Mouse (Mus musculus): ENCODE measurements around the gene Dnajc7. TPM values are rescaled to one million over a fixed set of nuclear protein-coding genes. Genes with fewer than 3 reads are reported as not detected.
"Not testable (repeated sequence)": the region's sequence is repeated elsewhere in the genome, so short reads cannot be mapped to it uniquely, and the experiment has no call there.

Gene Dnajc7
- polyA plus RNA-seq, 1 experiment, result 113 TPM

- Histone ChIP-seq H3ac (ENCODE audit: control insufficient read depth, insufficient read length) (peak overlapping the region; percentile 40), H3K4me2 (ENCODE audit: low read depth) (peak overlapping the region; percentile 88), H3K27me3 (ENCODE audit: control insufficient read depth, insufficient read depth, insufficient read length) (no peaks in the 10 kb centered on the region), H3K4me3 (peak overlapping the region; percentile 98), H3K79me2 (ENCODE audit: control insufficient read depth, insufficient read depth) (peaks cover 48% of the 10 kb centered on the region), H3K36me3 (ENCODE audit: control insufficient read depth, insufficient read depth) (peaks cover 5% of the 10 kb centered on the region)
- peak; percentile 83 for TF ChIP-seq POLR2AphosphoS2 (IDR thresholded peaks at IDR 0.05; ENCODE audit: insufficient read length, low read depth)
- TF ChIP-seq POLR2A (IDR thresholded peaks at IDR 0.05; ENCODE audit: insufficient read length, low read depth), result peak; percentile 81
- TF ChIP-seq E2F4 (IDR thresholded peaks at IDR 0.05; ENCODE audit: insufficient read depth), result no peak
- peak in 1 of 3 experiments; percentile 18 for TF ChIP-seq MYOG (IDR thresholded peaks at IDR 0.05; ENCODE audit: control insufficient read depth in 1 of 3, insufficient read depth in 1 of 3, insufficient read length in 2 of 3, low read depth in 2 of 3)
These were observed 438 bp downstream of the Dnajc7 start for GRCm38 (mm10) chr11:100619485-100619975.

GRCm38 (mm10) chr11:100618761-100619484 lies 1.0 kb downstream of the Dnajc7 start, which contains the start of gene Nkiras2:
Gene Nkiras2, plus strand, starts transcription at chr11:100619244.
- Histone ChIP-seq H3K27me3 (ENCODE audit: control insufficient read depth, insufficient read depth, insufficient read length) (no peaks in the 10 kb centered on the region), H3K4me3 (peak within 1 kb of the TSS; percentile 98), H3ac (ENCODE audit: control insufficient read depth, insufficient read length) (peak within 1 kb of the TSS; percentile 40), H3K4me2 (ENCODE audit: low read depth) (peak within 1 kb of the TSS; percentile 96), H3K79me2 (ENCODE audit: control insufficient read depth, insufficient read depth) (peaks cover 51% of the 10 kb centered on the region), H3K36me3 (ENCODE audit: control insufficient read depth, insufficient read depth) (peaks cover 5% of the 10 kb centered on the region)
- peak; percentile 64 for TF ChIP-seq POLR2AphosphoS2 (IDR thresholded peaks at IDR 0.05; ENCODE audit: insufficient read length, low read depth)
- TF ChIP-seq TCF12 (IDR thresholded peaks at IDR 0.05; ENCODE audit: insufficient read depth, poor library complexity, severe bottlenecking), result peak; percentile 81
- no peak for TF ChIP-seq CEBPB (IDR thresholded peaks at IDR 0.05; ENCODE audit: insufficient read depth, poor library complexity, severe bottlenecking)
- TF ChIP-seq POLR2A (IDR thresholded peaks at IDR 0.05; ENCODE audit: insufficient read length, low read depth), result peak; percentile 26
- no peak for TF ChIP-seq REST (IDR thresholded peaks at IDR 0.05; ENCODE audit: insufficient read depth, insufficient read length)
- TF ChIP-seq SRF (IDR thresholded peaks at IDR 0.05; ENCODE audit: control insufficient read depth, insufficient read length, low read depth), result no peak
- peak; percentile 88 to 97 (median 94) for TF ChIP-seq MYOG (IDR thresholded peaks at IDR 0.05; ENCODE audit: control insufficient read depth in 1 of 3, insufficient read depth in 1 of 3, insufficient read length in 2 of 3, low read depth in 2 of 3)
- peak; percentile 67 to 93 (median 89) for TF ChIP-seq MYOD1 (IDR thresholded peaks at IDR 0.05; ENCODE audit: control insufficient read depth in 1 of 3, insufficient read length in 2 of 3, low read depth in 2 of 3)
- TF ChIP-seq TCF3 (IDR thresholded peaks at IDR 0.05; ENCODE audit: insufficient read length, low read depth), result peak; percentile 75
- no peak for TF ChIP-seq USF1 (IDR thresholded peaks at IDR 0.05; ENCODE audit: low read depth)

GRCm38 (mm10) chr11:100617480-100617879 lies 2.5 kb downstream of the Dnajc7 start:
- Histone ChIP-seq H3ac (ENCODE audit: control insufficient read depth, insufficient read length) (no peak overlapping the region), H3K36me3 (ENCODE audit: control insufficient read depth, insufficient read depth) (peaks cover 5% of the 10 kb centered on the region), H3K27me3 (ENCODE audit: control insufficient read depth, insufficient read depth, insufficient read length) (no peaks in the 10 kb centered on the region), H3K4me2 (ENCODE audit: low read depth) (peak overlapping the region; percentile 96), H3K4me3 (peak overlapping the region; percentile 98), H3K79me2 (ENCODE audit: control insufficient read depth, insufficient read depth) (peaks cover 65% of the 10 kb centered on the region)
- TF ChIP-seq TCF12 (IDR thresholded peaks at IDR 0.05; ENCODE audit: insufficient read depth, poor library complexity, severe bottlenecking) (no peak), CEBPB (IDR thresholded peaks at IDR 0.05; ENCODE audit: insufficient read depth, poor library complexity, severe bottlenecking) (no peak), POLR2AphosphoS2 (IDR thresholded peaks at IDR 0.05; ENCODE audit: insufficient read length, low read depth) (no peak), E2F4 (IDR thresholded peaks at IDR 0.05; ENCODE audit: insufficient read depth) (no peak), TCF3 (IDR thresholded peaks at IDR 0.05; ENCODE audit: insufficient read length, low read depth) (no peak), REST (IDR thresholded peaks at IDR 0.05; ENCODE audit: insufficient read depth, insufficient read length) (no peak), MYOG (IDR thresholded peaks at IDR 0.05; ENCODE audit: control insufficient read depth in 1 of 3, insufficient read depth in 1 of 3, insufficient read length in 2 of 3, low read depth in 2 of 3) (no peak)

- H3K27me3 ChIP-seq (ENCODE audit: control insufficient read depth, insufficient read depth, insufficient read length); H3K4me3 ChIP-seq; H3K36me3 ChIP-seq (ENCODE audit: control insufficient read depth, insufficient read depth); H3ac ChIP-seq (ENCODE audit: control insufficient read depth, insufficient read length); H3K4me2 ChIP-seq (ENCODE audit: low read depth): not testable (repeated sequence)
- peaks cover 72% of the 10 kb centered on the region for H3K79me2 ChIP-seq (ENCODE audit: control insufficient read depth, insufficient read depth)
These were observed 3.1 kb downstream of the Dnajc7 start for GRCm38 (mm10) chr11:100616836-100617235.

GRCm38 (mm10) chr11:100616332-100616731 lies 3.6 kb downstream of the Dnajc7 start:
- Histone ChIP-seq H3ac (ENCODE audit: control insufficient read depth, insufficient read length) (no peak overlapping the region), H3K4me3 (no peak overlapping the region), H3K27me3 (ENCODE audit: control insufficient read depth, insufficient read depth, insufficient read length) (no peaks in the 10 kb centered on the region), H3K4me2 (ENCODE audit: low read depth) (no peak overlapping the region), H3K36me3 (ENCODE audit: control insufficient read depth, insufficient read depth) (peaks cover 5% of the 10 kb centered on the region), H3K79me2 (ENCODE audit: control insufficient read depth, insufficient read depth) (peaks cover 77% of the 10 kb centered on the region)
- TF ChIP-seq REST (IDR thresholded peaks at IDR 0.05; ENCODE audit: insufficient read depth, insufficient read length), result no peak
- TF ChIP-seq E2F4 (IDR thresholded peaks at IDR 0.05; ENCODE audit: insufficient read depth), result no peak
- no peak for TF ChIP-seq TCF3 (IDR thresholded peaks at IDR 0.05; ENCODE audit: insufficient read length, low read depth)
- TF ChIP-seq POLR2AphosphoS2 (IDR thresholded peaks at IDR 0.05; ENCODE audit: insufficient read length, low read depth), result no peak
- TF ChIP-seq MYOG (IDR thresholded peaks at IDR 0.05; ENCODE audit: control insufficient read depth in 1 of 3, insufficient read depth in 1 of 3, insufficient read length in 2 of 3, low read depth in 2 of 3), result no peak
- TF ChIP-seq USF1 (IDR thresholded peaks at IDR 0.05; ENCODE audit: low read depth), result no peak
- TF ChIP-seq SRF (IDR thresholded peaks at IDR 0.05; ENCODE audit: control insufficient read depth, insufficient read length, low read depth), result no peak
- TF ChIP-seq POLR2A (IDR thresholded peaks at IDR 0.05; ENCODE audit: insufficient read length, low read depth), result no peak
- TF ChIP-seq CEBPB (IDR thresholded peaks at IDR 0.05; ENCODE audit: insufficient read depth, poor library complexity, severe bottlenecking), result no peak
- TF ChIP-seq MAX (IDR thresholded peaks at IDR 0.05; ENCODE audit: low read depth), result no peak
- no peak for TF ChIP-seq MYOD1 (IDR thresholded peaks at IDR 0.05; ENCODE audit: control insufficient read depth in 1 of 3, insufficient read length in 2 of 3, low read depth in 2 of 3)
- TF ChIP-seq TCF12 (IDR thresholded peaks at IDR 0.05; ENCODE audit: insufficient read depth, poor library complexity, severe bottlenecking), result no peak
